Mouse (Mus musculus) thymus, postnatal 4 days (tissue): ENCODE data around the gene Klhl36.
A peak's percentile ranks its signal among the peaks of the same experiment; 100 is the strongest.

Experiments used
- DNase-seq: peaks from one replicate; pipeline ENCODE4 v3.0.0; 2021

Klhl36 gene

GRCm38 (mm10) chr8:119861706-119862389 lies at the start of gene Klhl36:
Gene Klhl36 (plus strand): TSS chr8:119862266.
- peak; percentile 99 for DNase-seq

- DNase-seq, result peak; percentile 82
Observed at GRCm38 (mm10) chr8:119812650-119813431, 49.2 kb upstream of the Klhl36 start.

- DNase-seq, result no peak
Observed at GRCm38 (mm10) chr8:119816219-119816618, 45.8 kb upstream of the Klhl36 start.

- no peak for DNase-seq
Observed at GRCm38 (mm10) chr8:119817446-119817845, 44.6 kb upstream of the Klhl36 start.

- DNase-seq, result no peak
Observed at GRCm38 (mm10) chr8:119819316-119819715, 42.8 kb upstream of the Klhl36 start.

- DNase-seq, result no peak
Observed at GRCm38 (mm10) chr8:119819976-119820375, 42.1 kb upstream of the Klhl36 start.

- DNase-seq, result no peak
Observed at GRCm38 (mm10) chr8:119821691-119822090, 40.4 kb upstream of the Klhl36 start.

GRCm38 (mm10) chr8:119823278-119823677 lies 38.8 kb upstream of the Klhl36 start:
- DNase-seq, result no peak

GRCm38 (mm10) chr8:119824100-119824499 lies 38.0 kb upstream of the Klhl36 start:
- no peak for DNase-seq

- no peak for DNase-seq
Observed at GRCm38 (mm10) chr8:119824809-119825273, 37.2 kb upstream of the Klhl36 start.

- no peak for DNase-seq
Observed at GRCm38 (mm10) chr8:119825950-119826730, 35.9 kb upstream of the Klhl36 start.

- DNase-seq, result no peak
Observed at GRCm38 (mm10) chr8:119826982-119827381, 35.1 kb upstream of the Klhl36 start.

- DNase-seq, result no peak
Observed at GRCm38 (mm10) chr8:119827721-119828153, 34.3 kb upstream of the Klhl36 start.

GRCm38 (mm10) chr8:119829015-119829414 lies 33.1 kb upstream of the Klhl36 start:
- no peak for DNase-seq

GRCm38 (mm10) chr8:119829420-119829819 lies 32.6 kb upstream of the Klhl36 start:
- no peak for DNase-seq

- no peak for DNase-seq
Observed at GRCm38 (mm10) chr8:119829870-119830580, 32.0 kb upstream of the Klhl36 start.

GRCm38 (mm10) chr8:119830589-119830988 lies 31.5 kb upstream of the Klhl36 start:
- DNase-seq, result peak; percentile 74

GRCm38 (mm10) chr8:119831336-119831995 lies 30.6 kb upstream of the Klhl36 start:
- DNase-seq, result peak; percentile 62

GRCm38 (mm10) chr8:119832101-119832617 lies 29.9 kb upstream of the Klhl36 start:
- DNase-seq, result no peak

- DNase-seq, result peak; percentile 64
Observed at GRCm38 (mm10) chr8:119832931-119833330, 29.1 kb upstream of the Klhl36 start.

- no peak for DNase-seq
Observed at GRCm38 (mm10) chr8:119834676-119835075, 27.4 kb upstream of the Klhl36 start.

- no peak for DNase-seq
Observed at GRCm38 (mm10) chr8:119835270-119835669, 26.8 kb upstream of the Klhl36 start.
